In genomic region chr5:129177697-129178511, GRCm38 (mm10) we compare ENCODE assay signal across 7 mouse cellular contexts.
A peak's percentile ranks its signal among the peaks of the same experiment; 100 is the strongest.
DNase-seq lines count a peak whose midpoint lies in the region; ATAC-seq lines count a peak whose summit lies in the region.

No protein-coding gene starts in this region.

- 55% methylated on average over 14 of the region's 14 CpGs for WGBS in limb, embryonic 10.5 days
- 54% methylated on average over 14 of the region's 14 CpGs for WGBS in midbrain, embryonic 12.5 days

- H3K27me3 ChIP-seq in limb, embryonic 10.5 days (ENCODE audit: low read depth, poor library complexity, severe bottlenecking) = peaks cover 43% of the 10 kb centered on the region
- peaks cover 18% of the 10 kb centered on the region for H3K27me3 ChIP-seq in midbrain, embryonic 12.5 days

- peak; percentile 75 for DNase-seq in adrenal gland, adult 8-10 months
- DNase-seq in embryo, embryonic 9.5 days (ENCODE audit: extremely low spot score) = peak; percentile 80
- peak; percentile 98 for DNase-seq in heart, adult 11 months
- peak; percentile 85 for DNase-seq in kidney, adult 18-20 months
- peak; percentile 92 for DNase-seq in limb, embryonic 10.5 days (ENCODE audit: low spot score)
- DNase-seq in skeletal muscle tissue, adult 2 months (ENCODE audit: low read depth, low spot score) = peak; percentile 56

- H3K9ac ChIP-seq in midbrain, embryonic 12.5 days (replicated peaks) = peak overlapping the region; percentile 15; the same call in 1 of the 2 replicates

- H3K36me3 ChIP-seq in limb, embryonic 10.5 days = no peaks in the 10 kb centered on the region
- no peaks in the 10 kb centered on the region for H3K36me3 ChIP-seq in midbrain, embryonic 12.5 days

- no peak overlapping the region for H3K4me3 ChIP-seq in limb, embryonic 10.5 days
- H3K4me3 ChIP-seq in midbrain, embryonic 12.5 days = no peak overlapping the region

- peaks cover 7% of the 10 kb centered on the region; the same call in 1 of the 2 replicates for H3K4me1 ChIP-seq in limb, embryonic 10.5 days
- peaks cover 10% of the 10 kb centered on the region; the same call in 1 of the 2 replicates for H3K4me1 ChIP-seq in midbrain, embryonic 12.5 days

- no peaks in the 10 kb centered on the region for H3K9me3 ChIP-seq in limb, embryonic 10.5 days (replicated peaks)
- no peaks in the 10 kb centered on the region for H3K9me3 ChIP-seq in midbrain, embryonic 12.5 days

- no peak overlapping the region for H3K27ac ChIP-seq in limb, embryonic 10.5 days
- no peak overlapping the region for H3K27ac ChIP-seq in midbrain, embryonic 12.5 days (replicated peaks)

- no peak overlapping the region for H3K4me2 ChIP-seq in midbrain, embryonic 12.5 days (replicated peaks)

- peak; percentile 58; the same call in 1 of the 2 replicates for ATAC-seq in midbrain, embryonic 12.5 days (ENCODE audit: low FRiP score, low read depth)
